Mouse (Mus musculus): ENCODE measurements around the gene Baz2b.

The Baz2b gene

DNA sequence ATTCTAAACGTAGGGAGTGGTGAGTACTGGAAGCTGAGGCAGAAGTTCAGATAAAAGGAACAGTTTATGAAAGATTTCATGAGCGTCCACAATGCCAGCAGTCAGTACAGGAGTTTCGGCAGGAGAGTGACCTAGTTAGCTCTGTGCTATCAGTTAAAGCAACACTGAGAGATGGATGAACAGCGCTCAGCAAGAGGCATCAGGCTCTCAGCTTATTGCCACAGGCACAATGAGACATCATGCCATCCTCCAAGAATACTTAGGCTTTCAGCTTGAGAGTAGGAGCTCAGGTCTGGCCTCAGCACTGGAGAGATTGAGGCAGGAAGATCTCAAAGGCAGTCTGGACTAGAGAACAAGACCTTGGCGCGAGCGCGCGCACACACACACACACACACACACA, 160.3 kb downstream of the Baz2b start:
- no peak for DNase-seq

- no peak for DNase-seq
Measured at GRCm38 (mm10) chr2:60045995-60046394, 163.6 kb downstream of the Baz2b start.

- no peak for DNase-seq
Measured at GRCm38 (mm10) chr2:60044988-60045387, 164.7 kb downstream of the Baz2b start.

DNA sequence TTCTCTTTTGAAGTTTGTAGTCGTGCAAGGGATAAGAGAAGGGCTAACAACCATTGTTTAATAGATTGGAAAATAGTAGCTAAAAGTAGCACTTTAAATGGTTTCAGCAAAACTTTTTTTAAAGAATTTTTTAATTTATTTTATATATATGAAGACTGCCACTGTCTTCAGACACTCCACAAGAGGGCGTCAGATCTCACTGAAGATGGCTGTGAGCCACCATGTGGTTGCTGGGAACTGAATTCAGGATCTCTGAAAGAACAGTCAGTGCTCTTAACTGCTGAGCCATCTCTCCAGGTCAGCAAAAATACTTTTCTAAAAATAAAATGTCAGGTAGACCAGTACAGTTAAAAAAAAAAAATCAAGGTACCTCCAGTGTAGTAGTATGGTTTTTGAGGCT, 165.1 kb downstream of the Baz2b start:
- DNase-seq, result no peak

DNA sequence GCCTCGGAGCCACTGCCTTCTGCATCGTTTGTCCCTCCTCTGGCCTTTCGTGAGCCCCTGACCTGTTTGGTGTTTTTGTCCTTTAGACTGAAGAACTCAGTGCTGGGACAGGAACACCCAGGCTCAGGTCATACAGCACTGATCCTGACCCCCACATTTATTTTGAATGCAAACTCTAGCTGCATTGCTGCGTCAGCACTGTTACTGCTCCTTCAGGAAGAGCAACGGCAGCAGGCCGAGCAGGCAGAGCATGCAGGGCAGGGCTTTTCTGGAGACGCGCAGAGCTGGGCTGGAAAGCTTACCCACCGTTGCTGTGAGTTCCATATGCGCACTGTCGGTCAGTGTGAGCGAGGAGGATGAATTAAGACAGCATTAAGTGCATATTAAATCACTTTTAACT, 166.9 kb downstream of the Baz2b start:
- DNase-seq, result no peak

- DNase-seq, result no peak
Measured at GRCm38 (mm10) chr2:60041485-60042274, 168.0 kb downstream of the Baz2b start.

- DNase-seq, result no peak
Measured at GRCm38 (mm10) chr2:60040162-60040561, 169.5 kb downstream of the Baz2b start.

- DNase-seq, result peak; percentile 33
Measured at GRCm38 (mm10) chr2:60037011-60037551, 172.6 kb downstream of the Baz2b start.

- DNase-seq, result no peak
Measured at GRCm38 (mm10) chr2:60036361-60036760, 173.3 kb downstream of the Baz2b start.

DNA sequence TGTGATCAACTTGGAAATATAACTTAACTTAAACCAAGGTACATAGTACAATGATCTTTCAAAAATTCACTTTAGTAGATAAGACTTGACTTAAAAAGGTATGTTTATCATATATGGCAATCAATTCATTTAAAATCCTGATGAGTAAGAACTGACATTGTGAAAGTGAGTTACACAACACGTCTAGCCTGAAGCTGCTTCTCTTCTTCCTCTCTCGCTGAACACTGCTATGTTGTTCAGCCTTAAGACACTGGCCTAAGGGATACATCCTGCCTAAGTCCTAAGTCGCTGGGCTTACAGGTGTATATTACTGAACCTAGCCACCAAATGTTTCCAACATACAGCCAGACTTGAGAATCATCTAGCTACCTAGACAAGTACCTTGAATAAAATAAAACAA, 178.6 kb downstream of the Baz2b start:
- no peak for DNase-seq

DNA sequence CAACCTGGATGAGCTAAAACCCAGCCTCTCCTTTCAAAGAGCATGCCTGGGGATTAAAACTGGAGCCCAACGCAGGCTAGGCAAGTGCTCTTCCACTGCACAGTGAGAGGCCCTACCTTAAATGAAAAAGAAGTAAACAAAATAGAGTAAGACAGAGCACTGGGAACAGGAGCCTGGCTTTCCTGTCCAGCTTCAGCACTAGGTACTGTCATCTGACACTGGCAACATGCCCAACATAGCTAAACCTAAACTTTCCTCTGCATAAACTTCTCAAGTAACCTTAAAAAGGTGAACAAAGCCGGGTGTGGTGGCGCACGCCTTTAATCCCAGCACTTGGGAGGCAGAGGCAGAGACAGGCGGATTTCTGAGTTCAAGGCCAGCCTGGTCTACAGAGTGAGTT, 180.6 kb downstream of the Baz2b start:
- DNase-seq, result no peak

- no peak for DNase-seq
Measured at GRCm38 (mm10) chr2:60027166-60027565, 182.5 kb downstream of the Baz2b start.

DNA sequence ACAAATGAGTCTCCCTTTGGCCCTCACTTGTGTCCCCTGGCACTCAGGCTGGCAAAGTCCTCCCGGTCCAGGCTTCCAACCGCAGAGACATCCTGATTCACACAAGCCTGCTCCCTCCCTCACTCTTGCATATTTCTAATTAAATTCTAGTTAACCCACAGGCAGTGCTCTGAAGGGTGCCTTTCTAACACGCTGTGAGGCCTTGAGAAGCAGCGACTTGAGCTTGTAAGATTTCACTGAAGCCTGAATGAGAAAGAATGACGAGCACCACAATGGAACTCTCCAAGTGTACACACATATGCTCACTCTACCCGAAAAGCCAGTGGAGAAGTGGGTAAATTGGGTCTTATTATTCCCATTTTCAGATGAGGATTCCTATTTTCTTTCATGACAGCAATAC, 183.1 kb downstream of the Baz2b start:
- no peak for DNase-seq

DNA sequence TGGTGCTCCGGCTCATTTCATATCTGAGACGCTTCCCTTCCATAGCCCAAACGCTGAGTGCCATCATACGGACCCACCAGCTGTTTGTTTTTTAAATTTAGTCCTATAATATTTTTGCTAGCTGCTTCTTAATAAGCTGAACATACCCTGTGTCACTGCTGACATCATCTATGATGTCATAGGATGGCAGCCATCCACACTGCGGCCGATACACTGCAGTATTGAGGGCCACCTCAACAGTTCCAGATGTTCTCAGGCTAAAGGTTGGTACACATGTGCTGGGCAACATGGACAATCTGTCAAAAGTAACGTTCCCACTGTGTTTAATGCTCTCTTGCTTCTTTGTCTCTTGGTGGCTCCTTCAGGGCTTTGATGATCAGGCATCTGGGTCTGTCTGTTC, 185.9 kb downstream of the Baz2b start:
- no peak for DNase-seq

DNA sequence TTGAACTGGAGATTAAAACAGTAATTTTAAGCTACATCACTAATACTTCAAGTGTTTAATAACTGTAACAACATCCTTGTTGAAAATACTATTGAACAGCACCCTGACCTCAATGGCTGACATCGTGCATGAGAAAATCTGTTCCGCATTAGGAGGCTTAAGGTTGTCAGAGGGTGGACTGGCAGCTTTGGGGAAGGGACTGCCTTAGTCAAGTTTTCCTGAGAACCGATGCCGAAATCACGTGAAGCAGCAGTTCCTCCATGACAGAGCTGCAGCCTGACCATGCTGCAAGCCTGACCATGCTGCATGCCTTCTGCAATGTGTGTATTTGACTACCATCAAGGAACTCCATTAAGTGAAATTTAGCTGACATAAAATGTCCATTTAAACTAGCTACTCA, 188.1 kb downstream of the Baz2b start:
- no peak for DNase-seq

DNA sequence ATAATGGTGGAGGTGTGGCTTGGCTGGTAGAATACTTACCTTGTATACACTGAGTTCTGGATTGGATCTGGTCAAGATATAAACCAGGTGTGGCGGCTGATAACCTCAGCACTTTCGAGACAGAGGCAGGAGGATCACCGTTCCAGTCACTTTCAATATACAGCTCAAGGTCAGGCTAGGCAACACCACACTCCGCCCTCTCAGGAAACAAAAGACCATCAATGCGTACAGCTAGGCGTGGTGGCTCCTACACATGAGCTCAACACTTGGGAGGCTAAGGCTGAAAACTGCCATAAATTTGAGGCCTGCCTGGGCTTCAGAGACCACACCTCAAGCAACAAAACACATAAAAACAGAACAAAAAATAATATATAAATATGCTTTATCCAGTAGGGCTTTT, 188.5 kb downstream of the Baz2b start:
- DNase-seq, result no peak

DNA sequence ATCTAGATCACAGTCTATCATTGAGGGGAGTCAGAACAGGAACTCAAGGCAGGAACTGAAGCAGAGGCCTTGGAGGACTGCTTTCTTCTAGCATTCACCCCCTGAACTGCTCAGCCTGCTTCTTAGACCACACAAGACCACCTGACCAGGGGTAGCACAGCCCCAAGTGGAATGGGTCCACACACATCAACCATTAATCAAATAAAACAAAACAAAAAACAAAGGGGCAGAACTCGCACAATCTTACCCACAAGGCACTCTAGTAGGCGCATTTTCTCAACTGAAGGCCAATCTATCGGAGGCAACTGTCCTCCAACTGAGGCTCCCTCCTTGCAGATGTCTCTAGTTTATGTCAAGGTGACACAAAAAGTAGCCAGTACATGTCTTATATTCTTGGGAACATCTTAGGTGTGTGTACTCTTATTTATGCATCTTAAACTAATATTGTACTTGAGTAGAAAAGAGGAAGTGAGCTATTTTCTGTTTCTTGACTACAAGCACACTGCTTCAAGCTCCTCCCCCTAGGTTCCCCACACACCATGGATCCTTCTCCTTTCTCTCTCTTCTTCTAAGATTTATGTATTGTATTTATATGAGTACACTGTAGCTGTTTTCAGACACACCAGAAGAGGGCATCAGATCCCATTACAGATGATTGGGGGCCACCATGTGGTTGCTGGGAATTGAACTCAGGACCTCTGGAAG, 189.9 kb downstream of the Baz2b start:
- no peak for DNase-seq

- DNase-seq, result peak; percentile 17
Measured at GRCm38 (mm10) chr2:60018875-60019501, 190.7 kb downstream of the Baz2b start.

DNA sequence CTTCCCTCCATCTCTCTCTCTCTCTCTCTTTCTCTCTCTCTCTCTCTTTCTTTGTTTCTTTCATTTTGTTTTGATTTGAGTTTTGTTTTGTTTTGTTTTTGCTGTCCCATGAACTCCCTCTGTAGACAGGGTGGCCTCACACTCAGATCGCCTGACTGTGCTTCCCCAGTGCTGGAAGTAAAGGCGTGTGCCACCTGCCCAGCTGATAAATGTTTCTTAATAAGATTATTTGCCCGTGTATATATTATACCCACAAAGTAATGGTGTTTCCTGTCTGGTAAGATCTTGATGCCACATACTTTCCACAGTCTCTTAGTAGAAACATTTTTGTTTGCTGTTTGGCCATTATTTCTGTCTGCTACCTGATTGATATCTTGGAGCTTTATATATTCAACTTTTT, 198.1 kb downstream of the Baz2b start:
- no peak for DNase-seq

DNA sequence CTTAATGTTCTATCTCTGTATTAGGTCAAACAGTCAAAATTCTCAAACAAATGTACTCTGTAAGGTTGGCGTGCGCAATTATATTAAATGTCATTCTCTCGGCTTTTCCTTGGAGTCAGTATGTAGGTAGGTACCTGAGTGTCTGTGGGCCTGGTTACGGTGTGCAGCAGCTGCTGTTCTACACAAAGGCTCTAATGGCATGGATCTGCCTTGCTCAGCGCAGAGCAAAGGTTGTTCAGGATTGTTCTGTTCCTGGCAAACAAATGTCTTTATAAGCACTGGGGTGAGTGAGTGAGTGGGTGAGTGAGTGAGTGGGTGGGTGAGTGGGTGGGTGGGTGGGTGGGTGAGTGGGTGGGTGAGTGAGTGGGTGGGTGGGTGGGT, 206.0 kb downstream of the Baz2b start:
- DNase-seq, result no peak

DNA sequence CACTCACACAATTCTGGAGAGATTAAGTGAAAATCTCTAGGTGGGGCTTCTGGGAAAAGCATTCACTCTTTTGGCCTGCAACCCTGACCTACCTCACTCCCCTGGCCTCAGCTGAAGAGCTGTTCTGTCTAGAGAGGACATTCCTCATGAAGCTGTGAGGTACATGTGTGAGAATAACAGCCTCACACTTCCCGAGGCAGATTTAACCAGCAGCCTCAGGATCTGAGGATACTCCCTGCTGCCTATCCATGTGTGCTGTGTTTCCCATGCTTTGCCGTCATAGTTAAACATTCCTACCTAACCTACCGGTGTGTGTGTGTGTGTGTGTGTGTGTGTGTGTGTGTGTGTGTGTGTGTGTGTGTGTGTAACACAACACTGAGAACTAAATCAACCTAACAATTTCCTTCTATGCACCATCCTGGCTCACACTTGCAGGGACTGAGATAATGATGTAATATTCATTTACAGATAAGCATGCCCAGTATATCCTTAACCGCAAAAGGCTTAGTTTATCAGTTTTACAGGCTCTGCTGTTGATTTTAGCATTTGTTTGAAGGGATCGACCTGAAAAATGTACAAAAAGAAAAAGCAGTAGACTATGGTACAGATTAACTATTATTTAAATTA, 206.5 kb downstream of the Baz2b start:
- DNase-seq, result no peak

- DNase-seq, result no peak
Measured at GRCm38 (mm10) chr2:60000268-60000667, 209.4 kb downstream of the Baz2b start.

DNA sequence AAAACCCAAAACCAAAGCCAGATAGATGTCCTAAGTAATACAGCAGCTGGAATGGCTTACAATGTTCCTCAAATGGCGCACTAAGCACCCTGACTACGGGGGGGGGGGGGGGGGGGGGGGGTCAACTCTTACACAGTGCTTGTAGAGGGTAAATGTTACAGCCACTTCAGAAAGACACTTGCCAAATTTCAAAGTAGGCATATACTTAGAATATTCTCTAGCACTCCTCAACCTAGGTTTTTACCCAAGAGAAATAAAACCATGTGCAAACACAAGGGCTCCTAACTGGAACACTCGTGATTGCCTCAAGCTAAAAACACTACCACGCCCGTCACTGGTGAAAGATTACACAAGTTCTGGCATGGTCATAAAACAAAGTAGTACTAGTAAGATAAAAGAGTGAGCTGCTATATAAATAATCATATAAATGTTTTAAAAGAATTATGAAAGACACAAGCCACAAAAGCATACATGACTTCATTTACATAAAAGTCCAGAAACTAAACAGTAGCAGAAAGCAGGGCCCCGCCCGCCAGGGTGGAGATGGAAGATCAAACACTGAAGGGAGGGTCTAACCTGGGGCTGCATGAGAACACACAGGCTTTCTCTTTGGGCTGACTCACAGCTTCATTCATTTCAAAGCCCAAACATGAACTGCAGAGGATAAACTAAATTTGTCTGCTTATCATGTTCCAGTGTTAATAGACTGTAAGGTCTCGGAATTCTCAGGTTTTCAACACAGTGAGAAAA, 212.0 kb downstream of the Baz2b start:
- DNase-seq, result no peak
